ENCODE assay signal across 11 mouse cellular contexts in genomic region chr9:105684549-105685165, GRCm38 (mm10). TPM values are rescaled to one million over a fixed set of nuclear protein-coding genes. Genes with fewer than 3 reads are reported as not detected.
DNase-seq lines count a peak whose midpoint lies in the region; ATAC-seq lines count a peak whose summit lies in the region.
"Had no signal": no experiment of that assay in that cellular context is flagged by ENCODE, and none has a peak within 500 bp of the region (broad histone marks: within the 10 kb centered on the region; RNA-seq: fewer than 3 reads in every experiment).

No protein-coding gene starts in this region.

- DNase-seq in frontal cortex, postnatal 10 days (ENCODE audit: low spot score in 2 of 2) = no peak
- DNase-seq in layer of hippocampus, adult 11-12 months (ENCODE audit: low spot score) = peak; percentile 67
- DNase-seq in layer of hippocampus, adult 9-10 months (ENCODE audit: low spot score) = no peak
- DNase-seq in layer of hippocampus, postnatal 36 days = peak; percentile 40 to 49
- peak; percentile 68 to 69 for DNase-seq in right cerebral cortex, postnatal 36 days (ENCODE audit: low spot score in 2 of 2)
- DNase-seq in thymus, postnatal 4 days = no peak
- DNase-seq in B cell, adult 2 months = no peak
- DNase-seq: cerebellum, postnatal 25 days; kidney, adult 9 months; liver, postnatal 0 days had no signal

- ATAC-seq in frontal cortex, adult (ENCODE audit: low TSS enrichment) = peak; percentile 88
- ATAC-seq: liver, postnatal 0 days had no signal

RNA-seq across cellular contexts. Expression of gene Pik3r4, which starts 41.9 kb away (rescaled TPM):
- total RNA-seq in layer of hippocampus, postnatal 36 days (2021) = 10 to 100 TPM; 44.8 to 46.1 TPM

Comparison
In these comparisons a context has a peak if more than half of its experiments do, and no peak if none do; other contexts are left out.
1. DNase-seq: peak in layer of hippocampus, adult 11-12 months (single experiment), layer of hippocampus, postnatal 36 days (2 of 2) and right cerebral cortex, postnatal 36 days (2 of 2); none in frontal cortex, postnatal 10 days (0 of 2), layer of hippocampus, adult 9-10 months (single experiment), thymus, postnatal 4 days (single experiment) and B cell, adult 2 months (0 of 2).